Mouse (Mus musculus): ENCODE results near the gene 2900011O08Rik. TPM values are rescaled to one million over a fixed set of nuclear protein-coding genes. Genes with fewer than 3 reads are reported as not detected.

Gene 2900011O08Rik
- polyA plus RNA-seq, 1 experiment from 2014 or later: 0.84 TPM

DNA sequence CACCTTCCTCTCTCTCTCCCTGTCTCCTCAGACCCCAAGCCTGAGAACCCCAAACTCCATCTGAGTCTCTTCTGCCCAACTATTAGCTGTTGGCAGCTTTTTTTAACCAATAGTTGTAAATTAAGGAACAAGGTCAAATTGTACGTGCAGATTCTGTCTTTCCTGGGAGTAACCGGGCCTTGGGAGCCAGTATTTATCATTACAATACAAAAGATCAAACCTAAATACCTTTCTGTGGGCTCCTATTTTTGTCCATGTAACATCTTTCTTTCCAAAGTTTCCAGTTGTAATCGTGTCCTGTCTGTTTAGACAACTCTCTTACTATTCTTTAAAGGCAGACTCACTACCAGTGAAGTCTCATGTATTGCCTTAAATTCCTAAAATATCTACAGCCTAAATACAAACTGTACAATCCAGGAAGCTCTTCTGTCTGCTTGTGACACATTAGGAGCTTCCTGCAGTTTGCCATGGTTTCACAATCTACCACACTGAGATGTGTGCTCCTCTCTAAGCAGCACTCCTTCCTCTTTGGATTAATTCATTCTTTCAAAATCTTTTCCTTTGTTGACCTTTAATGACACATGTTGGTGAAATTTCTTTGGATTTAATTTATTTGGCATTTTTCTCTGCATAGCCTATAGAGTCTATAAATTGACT, 34.9 kb downstream of the 2900011O08Rik start:
- no peaks in the 10 kb centered on the region for H3K9me3 ChIP-seq (replicated peaks; ENCODE audit: low read length)
- H3K36me3 ChIP-seq (ENCODE audit: insufficient read depth, low read length): no peaks in the 10 kb centered on the region

DNA sequence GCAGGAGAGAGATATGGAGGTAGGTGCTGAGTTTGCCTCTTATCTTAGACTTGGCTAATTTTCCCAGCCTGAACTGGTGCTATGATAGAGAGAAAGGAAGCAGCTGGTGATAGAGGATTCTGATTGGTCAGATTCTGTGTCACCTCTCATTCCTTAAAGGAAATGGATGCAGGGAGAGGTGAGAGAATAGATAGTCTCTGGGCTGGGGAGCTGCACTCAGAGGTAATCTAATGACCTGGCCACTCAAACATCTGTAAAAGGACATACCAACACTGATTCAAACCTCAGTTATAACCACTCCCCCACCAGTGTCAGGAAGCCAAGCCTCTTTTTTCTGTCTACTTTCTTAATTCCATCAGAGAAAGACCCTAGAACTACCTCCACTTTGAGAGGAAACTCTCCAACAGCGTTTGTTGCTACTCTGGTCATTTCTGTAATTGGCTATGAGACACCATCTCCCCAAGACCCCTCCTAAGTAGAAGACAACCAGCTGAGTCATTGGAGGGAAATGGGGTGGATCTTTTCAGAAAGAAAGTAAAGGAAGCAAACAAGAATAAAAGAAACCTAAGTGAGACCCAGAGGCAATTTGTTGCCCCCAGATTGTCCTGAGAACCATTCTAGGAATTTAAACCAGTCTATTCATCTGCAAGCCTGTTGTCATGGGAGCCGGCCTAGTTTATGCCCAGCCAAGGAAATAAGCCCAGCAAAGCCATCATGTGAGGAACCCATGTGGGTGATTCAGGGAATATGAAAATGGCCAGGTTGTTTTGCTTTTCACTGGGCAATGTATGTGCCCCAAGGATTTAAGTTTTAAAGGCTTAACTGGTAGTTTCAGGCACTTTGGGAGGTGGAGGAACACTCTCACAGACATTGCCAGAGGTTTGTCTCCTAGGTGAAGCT, 38.9 kb downstream of the 2900011O08Rik start:
- Histone ChIP-seq H3K9ac (ENCODE audit: low read depth, low read length) (no peak overlapping the region), H3K4me1 (replicated peaks; ENCODE audit: insufficient read depth, low read length) (no peaks in the 10 kb centered on the region), H3K4me2 (ENCODE audit: low read length) (no peak overlapping the region), H3K4me3 (replicated peaks; ENCODE audit: low read depth, low read length) (no peak overlapping the region), H3K36me3 (ENCODE audit: insufficient read depth, low read length) (no peaks in the 10 kb centered on the region), H3K27me3 (ENCODE audit: insufficient read depth, low read length) (no peaks in the 10 kb centered on the region), H3K27ac (no peak overlapping the region), H3K9me3 (replicated peaks; ENCODE audit: low read length) (no peaks in the 10 kb centered on the region)
- DNase-seq (ENCODE audit: low spot score) (no peak), ATAC-seq (replicated peaks; ENCODE audit: low FRiP score, low read depth) (no peak)
- 57% methylated on average over 2 of the region's 2 CpGs for WGBS
- no peak for TF ChIP-seq CTCF (IDR thresholded peaks at IDR 0.05; ENCODE audit: low read depth)

More for the DNA sequence above, 34.9 kb downstream of the 2900011O08Rik start:
- Histone ChIP-seq H3K4me3 (replicated peaks; ENCODE audit: low read depth, low read length) (no peak overlapping the region), H3K27ac (no peak overlapping the region), H3K4me1 (replicated peaks; ENCODE audit: insufficient read depth, low read length) (no peaks in the 10 kb centered on the region), H3K4me2 (ENCODE audit: low read length) (no peak overlapping the region), H3K9ac (ENCODE audit: low read depth, low read length) (no peak overlapping the region), H3K27me3 (ENCODE audit: insufficient read depth, low read length) (no peaks in the 10 kb centered on the region)
- ATAC-seq (replicated peaks; ENCODE audit: low FRiP score, low read depth): no peak
- TF ChIP-seq CTCF (IDR thresholded peaks at IDR 0.05; ENCODE audit: low read depth): no peak
- DNase-seq (ENCODE audit: low spot score): no peak
- 71% methylated on average over 3 of the region's 3 CpGs for WGBS

DNA sequence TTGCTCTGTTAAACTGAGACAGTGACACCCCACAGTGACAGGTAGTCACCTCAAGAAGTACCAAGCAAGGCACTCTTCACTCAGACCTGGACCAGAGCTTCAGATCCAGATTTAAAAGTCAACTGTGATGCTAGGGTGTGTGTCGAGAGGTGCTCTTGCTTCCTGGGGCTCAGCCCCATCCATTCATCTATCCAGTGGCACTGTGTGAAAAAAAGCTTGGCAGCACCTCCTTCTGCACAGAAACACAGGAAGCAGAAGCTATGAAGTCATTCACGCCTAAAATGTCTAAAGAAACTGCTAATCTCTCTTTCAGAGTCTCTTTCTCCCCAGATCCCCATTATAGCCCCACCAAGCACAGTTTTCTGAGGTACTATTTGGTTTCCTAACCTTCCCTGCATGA, 42.7 kb downstream of the 2900011O08Rik start:
- no peak overlapping the region for H3K9ac ChIP-seq (ENCODE audit: low read depth, low read length)
- no peak overlapping the region for H3K27ac ChIP-seq
- H3K4me3 ChIP-seq (replicated peaks; ENCODE audit: low read depth, low read length): no peak overlapping the region
- no peaks in the 10 kb centered on the region for H3K27me3 ChIP-seq (ENCODE audit: insufficient read depth, low read length)
- no peak for DNase-seq (ENCODE audit: low spot score)
- ATAC-seq (replicated peaks; ENCODE audit: low FRiP score, low read depth): no peak
- H3K4me1 ChIP-seq (replicated peaks; ENCODE audit: insufficient read depth, low read length): no peaks in the 10 kb centered on the region
- WGBS: 59% methylated on average over 2 of the region's 2 CpGs
- no peak overlapping the region for H3K4me2 ChIP-seq (ENCODE audit: low read length)
- H3K36me3 ChIP-seq (ENCODE audit: insufficient read depth, low read length): no peaks in the 10 kb centered on the region
- H3K9me3 ChIP-seq (replicated peaks; ENCODE audit: low read length): no peaks in the 10 kb centered on the region
- no peak for TF ChIP-seq CTCF (IDR thresholded peaks at IDR 0.05; ENCODE audit: low read depth)

DNA sequence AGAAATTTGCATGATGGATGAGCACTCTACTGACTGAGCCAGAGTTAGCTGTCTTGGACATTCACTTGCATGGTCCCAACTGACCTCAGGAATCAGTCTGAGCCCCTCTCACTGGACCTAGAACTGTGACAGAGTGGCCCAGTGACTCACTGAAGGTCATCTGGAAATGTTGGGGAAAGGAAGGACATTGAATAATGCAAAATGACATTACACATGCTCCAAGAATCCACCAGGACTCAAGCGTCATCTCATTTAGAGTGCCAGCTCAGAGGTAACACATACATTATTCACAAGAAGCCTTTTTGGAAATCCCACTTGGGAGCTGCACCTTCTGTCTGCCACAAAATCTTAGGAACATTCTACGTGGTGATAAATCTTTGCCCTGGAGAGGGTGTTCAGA, 43.4 kb downstream of the 2900011O08Rik start:
- Histone ChIP-seq H3K9me3 (replicated peaks; ENCODE audit: low read length) (no peaks in the 10 kb centered on the region), H3K4me2 (ENCODE audit: low read length) (no peak overlapping the region), H3K36me3 (ENCODE audit: insufficient read depth, low read length) (no peaks in the 10 kb centered on the region), H3K27ac (no peak overlapping the region), H3K4me1 (replicated peaks; ENCODE audit: insufficient read depth, low read length) (no peaks in the 10 kb centered on the region), H3K4me3 (replicated peaks; ENCODE audit: low read depth, low read length) (no peak overlapping the region), H3K9ac (ENCODE audit: low read depth, low read length) (no peak overlapping the region), H3K27me3 (ENCODE audit: insufficient read depth, low read length) (no peaks in the 10 kb centered on the region)
- TF ChIP-seq CTCF (IDR thresholded peaks at IDR 0.05; ENCODE audit: low read depth): no peak
- no peak for ATAC-seq (replicated peaks; ENCODE audit: low FRiP score, low read depth)
- 76% methylated on average over 2 of the region's 2 CpGs for WGBS
- DNase-seq (ENCODE audit: low spot score): no peak

DNA sequence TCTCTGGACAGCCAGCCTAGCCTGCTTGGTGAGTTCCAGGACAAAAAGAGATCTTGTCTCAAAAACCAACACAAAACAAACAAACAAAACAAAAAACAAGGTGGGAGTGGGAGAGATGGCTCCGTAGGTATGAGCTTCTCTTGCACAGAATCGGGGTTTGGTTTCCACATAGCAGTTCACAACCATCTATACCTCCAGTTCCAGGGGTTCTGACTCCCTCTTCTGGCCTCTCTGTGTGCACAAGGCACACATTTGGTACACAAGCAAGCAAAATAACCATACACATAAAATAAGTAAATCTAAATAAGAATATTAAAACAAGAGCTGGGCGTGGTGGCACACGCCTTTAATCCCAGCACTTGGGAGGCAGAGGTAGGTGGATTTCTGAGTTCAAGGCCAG, 44.2 kb downstream of the 2900011O08Rik start:
- Histone ChIP-seq H3K4me3 (replicated peaks; ENCODE audit: low read depth, low read length) (no peak overlapping the region), H3K27me3 (ENCODE audit: insufficient read depth, low read length) (no peaks in the 10 kb centered on the region), H3K9me3 (replicated peaks; ENCODE audit: low read length) (no peaks in the 10 kb centered on the region), H3K9ac (ENCODE audit: low read depth, low read length) (no peak overlapping the region), H3K27ac (no peak overlapping the region), H3K36me3 (ENCODE audit: insufficient read depth, low read length) (no peaks in the 10 kb centered on the region), H3K4me2 (ENCODE audit: low read length) (no peak overlapping the region), H3K4me1 (replicated peaks; ENCODE audit: insufficient read depth, low read length) (no peaks in the 10 kb centered on the region)
- peak; percentile 38; the same call in 1 of the 2 replicates for TF ChIP-seq CTCF (IDR thresholded peaks at IDR 0.05; ENCODE audit: low read depth)
- no peak for DNase-seq (ENCODE audit: low spot score)
- WGBS: 77% methylated on average over 4 of the region's 4 CpGs
- no peak for ATAC-seq (replicated peaks; ENCODE audit: low FRiP score, low read depth)

DNA sequence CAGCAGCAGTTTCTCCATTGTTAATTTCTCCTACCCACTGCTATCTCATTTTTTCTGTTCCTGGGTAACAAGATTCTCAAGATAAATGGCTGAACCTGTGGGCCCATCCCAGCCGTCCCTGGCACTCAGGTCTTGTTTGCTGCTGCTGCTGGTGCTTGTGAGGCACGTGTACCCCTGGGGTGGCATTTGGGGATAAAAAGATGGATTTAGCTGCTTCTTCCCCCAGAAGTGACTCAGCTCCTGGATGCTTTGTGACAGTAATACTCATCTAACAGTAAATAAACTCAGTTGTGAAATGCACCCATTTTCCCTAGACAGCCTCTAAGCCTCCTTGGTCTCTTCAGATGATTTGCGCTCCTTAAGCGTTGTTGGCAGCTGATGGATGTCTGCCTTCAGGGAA, 46.7 kb downstream of the 2900011O08Rik start:
- Histone ChIP-seq H3K27me3 (ENCODE audit: insufficient read depth, low read length) (no peaks in the 10 kb centered on the region), H3K4me2 (ENCODE audit: low read length) (no peak overlapping the region), H3K27ac (no peak overlapping the region), H3K4me1 (replicated peaks; ENCODE audit: insufficient read depth, low read length) (no peaks in the 10 kb centered on the region), H3K9me3 (replicated peaks; ENCODE audit: low read length) (no peaks in the 10 kb centered on the region), H3K36me3 (ENCODE audit: insufficient read depth, low read length) (no peaks in the 10 kb centered on the region), H3K4me3 (replicated peaks; ENCODE audit: low read depth, low read length) (no peak overlapping the region), H3K9ac (ENCODE audit: low read depth, low read length) (no peak overlapping the region)
- WGBS: 82% methylated on average over 4 of the region's 4 CpGs
- DNase-seq (ENCODE audit: low spot score) (no peak), ATAC-seq (replicated peaks; ENCODE audit: low FRiP score, low read depth) (no peak)
- no peak for TF ChIP-seq CTCF (IDR thresholded peaks at IDR 0.05; ENCODE audit: low read depth)

Data from kidney, postnatal 0 days (tissue).